Mouse (Mus musculus) lung, postnatal 0 days (tissue): ENCODE data around the gene Enkur. TPM values are rescaled to one million over a fixed set of nuclear protein-coding genes. Genes with fewer than 3 reads are reported as not detected.

Experiments used
- ATAC-seq: fragments of 200-750 bp; cut with Nextera tagmentation; 2 replicates; pipeline ENCODE4 v1.8.0; 2017; ENCODE audit warnings: moderate library complexity
- DNase-seq: peaks from one replicate; pipeline ENCODE4 v3.0.0-alpha.2; 2016; ENCODE audit warnings: low spot score
- H3K27ac ChIP-seq: fragments of 300-500 bp; sonication (generic); 2 replicates; pipeline ENCODE4 v1.5.1; 2014; ENCODE audit warnings: antibody characterized with exemption, mild to moderate bottlenecking, low read length, mixed read lengths
- H3K27me3 ChIP-seq: fragments of 300-500 bp; sonication (generic); replicated peaks from 2 replicates; pipeline ENCODE4 v1.6.1; 2014; ENCODE audit warnings: low read length, mixed read lengths; ENCODE audit not compliant: insufficient read depth
- H3K36me3 ChIP-seq: fragments of 300-500 bp; sonication (generic); 2 replicates; pipeline ENCODE4 v1.6.1; 2014; ENCODE audit warnings: low read length, mixed read lengths; ENCODE audit not compliant: insufficient read depth
- H3K4me1 ChIP-seq: fragments of 300-500 bp; sonication (generic); 2 replicates; pipeline ENCODE4 v1.6.1; 2014; ENCODE audit warnings: antibody characterized with exemption, low read depth, low read length, mixed read lengths; ENCODE audit not compliant: insufficient read depth
- H3K4me2 ChIP-seq: fragments of 300-500 bp; sonication (generic); replicated peaks from 2 replicates; pipeline ENCODE4 v1.6.1; 2014; ENCODE audit warnings: low read depth, mild to moderate bottlenecking, low read length, moderate library complexity, mixed read lengths
- H3K4me3 ChIP-seq: fragments of 300-500 bp; sonication (generic); 2 replicates; pipeline ENCODE4 v1.5.1; 2014; ENCODE audit warnings: low read depth, low read length
- H3K9ac ChIP-seq: fragments of 300-500 bp; sonication (generic); replicated peaks from 2 replicates; pipeline ENCODE4 v1.6.1; 2014; ENCODE audit warnings: low read depth, mild to moderate bottlenecking
- H3K9me3 ChIP-seq: fragments of 300-500 bp; sonication (generic); 2 replicates; pipeline ENCODE4 v1.6.1; 2016; ENCODE audit warnings: low read length, mixed read lengths
- CTCF ChIP-seq: IDR thresholded peaks from 2 replicates; pipeline ENCODE4 v1.5.1; 2016; ENCODE audit warnings: antibody characterized with exemption, mild to moderate bottlenecking
- EP300 ChIP-seq: IDR thresholded peaks from 2 replicates; pipeline ENCODE4 v1.6.1; 2016; ENCODE audit warnings: antibody characterized with exemption, mild to moderate bottlenecking, control low read depth
- WGBS: fragments of 180-500 bp; shearing (Covaris S2); extraction: QIAGEN DNeasy Blood & Tissue Kit; methylation state at CpG from one replicate; pipeline ENCODE4 v1.1.7; 2014; 5-methylcytosine and 5-hydroxymethylcytosine counted together
- polyA plus RNA-seq: library from polyadenylated mRNA; unstranded; fragments of >200 nt; fragmentation: Nextera tagmentation; extraction: Ambion mirVana; gene quantifications from 2 replicates; pipeline ENCODE4 v1.2.1, GENCODE M21; 2015

Gene Enkur
- polyA plus RNA-seq, 1 experiment from 2014 or later: 10.2 TPM

DNA sequence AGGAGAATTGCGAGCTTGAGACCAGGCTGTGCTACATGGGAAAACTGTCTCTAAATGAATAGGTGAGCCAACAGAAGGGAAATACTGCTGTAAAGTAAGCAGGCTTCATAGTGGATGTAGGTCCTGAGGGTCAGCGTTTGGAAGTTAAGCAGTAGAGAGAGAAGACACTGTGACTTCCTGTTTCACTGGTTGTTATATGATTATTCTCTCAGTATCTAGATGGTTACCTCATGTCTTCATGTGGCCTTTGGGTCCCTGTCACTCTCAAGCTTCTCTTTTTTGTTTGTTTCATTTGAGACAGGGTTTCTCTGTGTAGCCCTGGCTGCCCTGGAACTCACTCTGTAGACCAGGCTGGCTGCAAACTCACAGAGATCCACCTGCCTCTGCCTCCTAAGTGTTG, 10.1 kb upstream of the Enkur start:
- no peak overlapping the region for H3K4me2 ChIP-seq
- H3K36me3 ChIP-seq: no peaks in the 10 kb centered on the region
- H3K9ac ChIP-seq: no peak overlapping the region
- ATAC-seq: no peak
- H3K4me3 ChIP-seq: no peak overlapping the region
- H3K9me3 ChIP-seq: no peaks in the 10 kb centered on the region
- WGBS: 90% methylated on average over 2 of the region's 2 CpGs
- no peak for TF ChIP-seq CTCF
- TF ChIP-seq EP300: no peak
- no peaks in the 10 kb centered on the region for H3K4me1 ChIP-seq
- no peak for DNase-seq
- H3K27ac ChIP-seq: no peak overlapping the region
- H3K27me3 ChIP-seq: no peaks in the 10 kb centered on the region

DNA sequence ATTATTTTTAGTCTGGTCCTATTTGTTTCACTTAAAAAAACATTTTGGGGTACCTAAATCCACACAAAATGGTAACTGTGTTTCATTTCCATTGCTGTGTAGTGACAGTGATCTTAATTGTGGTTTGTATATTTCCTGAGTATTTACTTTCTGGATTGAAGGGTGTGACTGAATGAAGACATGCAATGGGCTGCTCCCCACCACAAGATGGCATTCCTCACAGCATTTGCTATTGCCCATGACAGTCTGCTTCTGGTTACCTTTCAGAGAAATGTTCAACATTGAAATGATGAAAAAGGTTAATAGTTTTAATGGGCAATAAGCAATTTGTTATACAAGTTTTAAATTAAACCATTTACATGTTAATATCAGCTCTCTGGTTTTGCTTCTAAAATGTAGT, 9.2 kb upstream of the Enkur start:
- no peaks in the 10 kb centered on the region for H3K36me3 ChIP-seq
- no peak overlapping the region for H3K27ac ChIP-seq
- no peaks in the 10 kb centered on the region for H3K27me3 ChIP-seq
- H3K9ac ChIP-seq: no peak overlapping the region
- ATAC-seq (no peak), DNase-seq (no peak)
- H3K9me3 ChIP-seq: no peaks in the 10 kb centered on the region
- no peak for TF ChIP-seq EP300
- peak; percentile 54 for TF ChIP-seq CTCF
- H3K4me2 ChIP-seq: no peak overlapping the region
- no peaks in the 10 kb centered on the region for H3K4me1 ChIP-seq
- H3K4me3 ChIP-seq: no peak overlapping the region

DNA sequence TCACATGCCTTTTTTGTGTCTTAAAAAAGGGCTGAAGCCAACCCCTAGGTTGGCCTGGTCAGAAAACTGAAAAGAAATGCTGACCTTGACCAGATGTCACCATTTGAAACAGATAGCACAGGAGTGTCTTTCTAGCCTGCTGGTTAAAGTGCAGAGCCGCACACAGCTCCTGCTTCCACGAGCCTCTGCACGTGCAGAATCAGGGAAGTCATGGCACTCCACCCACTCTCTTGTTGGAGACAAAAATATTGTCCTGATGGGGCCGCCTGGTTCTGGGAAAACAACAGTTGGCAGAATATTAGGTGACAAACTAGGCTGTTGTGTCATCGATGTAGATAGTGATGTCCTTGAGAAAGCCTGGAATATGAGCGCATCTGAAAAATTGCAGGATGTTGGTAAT, 6.2 kb upstream of the Enkur start:
- TF ChIP-seq EP300 (no peak), CTCF (no peak)
- Histone ChIP-seq H3K9ac (no peak overlapping the region), H3K27me3 (no peaks in the 10 kb centered on the region), H3K4me2 (no peak overlapping the region), H3K36me3 (no peaks in the 10 kb centered on the region), H3K4me1 (no peaks in the 10 kb centered on the region), H3K4me3 (no peak overlapping the region), H3K27ac (no peak overlapping the region), H3K9me3 (no peaks in the 10 kb centered on the region)
- ATAC-seq: no peak
- 74% methylated on average over 6 of the region's 6 CpGs for WGBS
- DNase-seq: no peak

DNA sequence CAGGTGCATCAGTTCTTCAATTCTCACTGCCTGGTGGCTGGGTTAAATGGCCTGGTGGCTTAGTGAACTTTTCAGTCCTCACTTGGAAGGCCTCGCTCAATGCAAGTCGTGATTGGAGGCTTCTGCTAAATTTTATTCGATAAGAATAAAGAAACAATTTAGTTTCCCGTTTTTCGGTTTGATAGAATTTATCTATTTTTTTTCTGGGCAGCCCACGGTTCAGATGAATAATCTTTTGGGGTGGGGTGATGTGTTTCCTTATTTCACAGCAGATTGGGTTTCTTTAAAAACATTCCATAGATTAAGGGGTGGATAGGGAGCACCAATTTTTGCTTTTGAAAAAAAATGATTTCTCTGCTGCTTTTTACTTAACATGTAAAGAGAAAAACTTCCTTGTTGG, 1.1 kb upstream of the Enkur start:
- TF ChIP-seq EP300: no peak
- no peak for TF ChIP-seq CTCF
- 36% methylated on average over 6 of the region's 6 CpGs for whole genome bisulfite sequencing

DNA sequence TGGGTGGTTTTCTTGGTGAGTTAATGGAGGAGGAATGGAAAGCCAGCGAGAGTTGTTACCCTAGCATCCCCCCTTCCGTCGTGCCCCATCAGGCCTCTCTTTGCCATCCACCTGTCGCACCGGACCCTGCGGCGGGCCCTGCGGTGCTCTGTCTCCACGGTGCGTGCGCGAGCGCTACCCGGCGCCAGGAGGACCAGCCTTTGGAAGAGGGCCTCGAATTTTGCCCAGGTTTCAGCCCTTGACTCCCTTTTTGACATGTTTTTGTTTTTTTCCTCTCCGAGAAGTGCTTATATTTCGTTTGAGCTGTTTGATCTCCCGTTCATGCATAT, 630 bp upstream of the Enkur start:
- H3K4me2 ChIP-seq: peak overlapping the region; percentile 59
- under 1% methylated on average over 19 of the region's 19 CpGs for WGBS
- DNase-seq: no peak
- H3K9ac ChIP-seq: peak overlapping the region; percentile 50
- H3K4me1 ChIP-seq: 0 out of 2 replicates have a peak, but pooled peaks cover 4% of the 10 kb centered on the region
- H3K27me3 ChIP-seq: no peaks in the 10 kb centered on the region
- peak overlapping the region; percentile 58 for H3K27ac ChIP-seq
- TF ChIP-seq CTCF (peak; percentile 6; the same call in 1 of the 2 replicates), EP300 (no peak)
- peak overlapping the region; percentile 52 for H3K4me3 ChIP-seq
- H3K36me3 ChIP-seq: no peaks in the 10 kb centered on the region
- peak; percentile 75 for ATAC-seq
- H3K9me3 ChIP-seq: no peaks in the 10 kb centered on the region

More for the DNA sequence above, 1.1 kb upstream of the Enkur start:
- H3K27ac ChIP-seq: peak overlapping the region; percentile 58; the same call in 1 of the 2 replicates
- peak overlapping the region; percentile 50 for H3K9ac ChIP-seq
- H3K27me3 ChIP-seq: no peaks in the 10 kb centered on the region
- 0 out of 2 replicates have a peak, but pooled peaks cover 4% of the 10 kb centered on the region for H3K4me1 ChIP-seq
- ATAC-seq (no peak), DNase-seq (no peak)
- peak overlapping the region; percentile 52 for H3K4me3 ChIP-seq
- H3K4me2 ChIP-seq: peak overlapping the region; percentile 59
- H3K36me3 ChIP-seq: no peaks in the 10 kb centered on the region
- no peaks in the 10 kb centered on the region for H3K9me3 ChIP-seq

DNA sequence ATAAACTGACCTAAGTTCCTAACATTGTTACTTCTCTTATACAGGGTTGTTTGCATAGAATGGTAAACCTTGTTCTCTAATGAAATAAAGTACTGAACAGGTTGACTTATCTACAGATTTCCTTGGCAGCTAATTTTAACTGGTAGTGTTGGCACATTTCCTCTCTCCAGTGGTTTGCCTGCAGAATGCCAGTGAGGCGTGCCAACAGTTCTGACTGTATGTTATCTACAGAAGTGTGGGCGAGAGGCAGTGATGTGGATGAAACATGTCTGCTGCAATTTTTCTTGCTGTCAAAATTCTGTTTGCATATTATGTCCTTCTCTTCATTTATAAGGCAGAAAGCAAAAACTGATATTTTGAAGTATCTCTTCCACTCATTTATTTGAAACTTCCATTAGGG, 2.4 kb downstream of the Enkur start:
- no peak for ATAC-seq
- no peak overlapping the region for H3K9ac ChIP-seq
- TF ChIP-seq EP300: no peak
- TF ChIP-seq CTCF: no peak
- H3K4me2 ChIP-seq: no peak overlapping the region
- H3K9me3 ChIP-seq: no peaks in the 10 kb centered on the region
- no peak for DNase-seq
- no peak overlapping the region for H3K4me3 ChIP-seq
- H3K4me1 ChIP-seq: 0 out of 2 replicates have a peak, but pooled peaks cover 4% of the 10 kb centered on the region
- 53% methylated on average over 2 of the region's 2 CpGs for WGBS
- H3K36me3 ChIP-seq: no peaks in the 10 kb centered on the region
- H3K27ac ChIP-seq: no peak overlapping the region
- H3K27me3 ChIP-seq: no peaks in the 10 kb centered on the region

DNA sequence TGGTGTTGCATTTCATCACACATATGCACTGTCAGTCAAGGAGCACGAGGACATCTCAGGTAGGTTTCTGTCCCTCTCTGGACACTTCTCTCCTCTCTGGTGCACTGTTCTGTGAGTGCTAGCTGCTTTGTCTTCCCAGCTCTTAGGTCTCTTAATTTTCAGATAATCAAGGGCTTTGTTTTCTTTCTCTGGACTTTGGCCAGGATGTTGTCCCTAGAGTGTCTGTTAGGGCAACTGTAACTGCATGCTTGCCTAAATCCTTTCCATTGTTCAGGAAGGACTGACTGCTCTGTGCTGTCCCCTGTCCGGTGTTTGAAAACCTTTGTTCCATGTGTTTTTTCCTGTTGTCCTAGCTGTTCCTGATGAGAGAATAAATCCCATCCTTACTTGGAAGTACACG, 6.1 kb downstream of the Enkur start:
- H3K27me3 ChIP-seq: no peaks in the 10 kb centered on the region
- H3K27ac ChIP-seq: no peak overlapping the region
- H3K4me2 ChIP-seq: no peak overlapping the region
- no peaks in the 10 kb centered on the region for H3K4me1 ChIP-seq
- no peak overlapping the region for H3K9ac ChIP-seq
- no peak for ATAC-seq
- H3K36me3 ChIP-seq: no peaks in the 10 kb centered on the region
- H3K4me3 ChIP-seq: no peak overlapping the region
- TF ChIP-seq EP300 (no peak), CTCF (no peak)
- no peaks in the 10 kb centered on the region for H3K9me3 ChIP-seq
- no peak for DNase-seq
- 34% methylated on average over 3 of the region's 3 CpGs for WGBS
